Mouse (Mus musculus): ENCODE results near the gene Ggt6. TPM values are rescaled to one million over a fixed set of nuclear protein-coding genes. Genes with fewer than 3 reads are reported as not detected.

Gene Ggt6
- total and polyA plus RNA-seq, 3 experiments: 0.04 TPM; not detected in 2

DNA sequence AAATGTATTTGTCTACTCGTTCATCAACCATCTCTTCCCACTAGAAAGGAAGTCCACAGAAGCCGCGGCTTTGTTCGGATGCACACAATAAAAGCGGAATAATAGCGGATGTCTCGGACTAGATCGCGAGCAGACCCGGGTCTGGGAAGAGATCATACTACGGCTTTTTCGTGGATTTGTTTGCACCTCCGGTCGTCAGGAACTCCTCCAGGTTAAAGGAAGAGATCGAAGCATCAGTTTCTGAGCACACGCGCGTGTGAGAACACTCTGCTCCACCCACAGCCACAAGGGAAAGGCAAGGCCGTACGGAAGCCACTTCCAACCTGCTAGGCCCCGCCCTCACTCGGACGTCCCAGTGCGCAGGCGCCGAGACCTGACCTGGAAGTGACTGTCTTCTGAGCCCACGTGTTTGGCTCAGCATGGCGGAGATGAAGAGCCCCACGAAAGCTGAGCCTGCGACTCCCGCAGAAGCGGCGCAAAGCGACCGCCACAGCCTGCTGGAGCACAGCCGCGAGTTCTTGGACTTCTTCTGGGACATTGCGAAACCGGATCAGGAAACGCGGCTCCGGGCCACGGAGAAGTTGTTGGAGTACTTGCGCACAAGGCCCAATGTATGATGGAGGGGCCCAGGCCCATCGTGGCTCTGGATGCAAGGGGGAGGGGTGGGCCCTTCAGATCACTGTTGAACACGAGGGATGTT, 5.8 kb downstream of the Ggt6 start, which contains the start of gene Mybbp1a (continued):
- TF ChIP-seq JUND (IDR thresholded peaks at IDR 0.05; ENCODE audit: low read depth, low read length) (0 out of 2 replicates have a peak, but pooled peaks have one; percentile 8), NRF1 (IDR thresholded peaks at IDR 0.05; ENCODE audit: insufficient read depth, low read depth, low read length, poor library complexity, severe bottlenecking) (peak; percentile 91), TBP (IDR thresholded peaks at IDR 0.05; ENCODE audit: low read depth, low read length) (peak; percentile 74), NELFE (IDR thresholded peaks at IDR 0.05; ENCODE audit: low read depth, low read length) (peak; percentile 97), ZMIZ1 (IDR thresholded peaks at IDR 0.05; ENCODE audit: low read depth, low read length) (peak; percentile 89), MAZ (IDR thresholded peaks at IDR 0.05; ENCODE audit: low read depth, low read length) (no peak; the same call in none of the 2 replicates), GABPA (IDR thresholded peaks at IDR 0.05; ENCODE audit: low read depth, low read length) (no peak), MXI1 (IDR thresholded peaks at IDR 0.05; ENCODE audit: low read depth, low read length) (peak; percentile 100), MYB (IDR thresholded peaks at IDR 0.05; ENCODE audit: low read depth, low read length) (no peak), MAX (IDR thresholded peaks at IDR 0.05; ENCODE audit: low read length) (peak; percentile 99), TAL1 (IDR thresholded peaks at IDR 0.05; ENCODE audit: low read length) (no peak), ZNF384 (IDR thresholded peaks at IDR 0.05; ENCODE audit: low read depth, low read length) (no peak), RAD21 (IDR thresholded peaks at IDR 0.05; ENCODE audit: low read depth, low read length) (no peak), MEF2A (IDR thresholded peaks at IDR 0.05; ENCODE audit: extremely low read depth, insufficient replicate concordance, low read depth, low read length, poor library complexity, severe bottlenecking) (0 out of 2 replicates have a peak, but pooled peaks have one; percentile 31), GATA1 (IDR thresholded peaks at IDR 0.05; ENCODE audit: low read depth, low read length) (no peak), USF1 (IDR thresholded peaks at IDR 0.05; ENCODE audit: low read depth, low read length) (peak; percentile 93), ELF1 (IDR thresholded peaks at IDR 0.05; ENCODE audit: low read depth, low read length) (peak; percentile 78)

DNA sequence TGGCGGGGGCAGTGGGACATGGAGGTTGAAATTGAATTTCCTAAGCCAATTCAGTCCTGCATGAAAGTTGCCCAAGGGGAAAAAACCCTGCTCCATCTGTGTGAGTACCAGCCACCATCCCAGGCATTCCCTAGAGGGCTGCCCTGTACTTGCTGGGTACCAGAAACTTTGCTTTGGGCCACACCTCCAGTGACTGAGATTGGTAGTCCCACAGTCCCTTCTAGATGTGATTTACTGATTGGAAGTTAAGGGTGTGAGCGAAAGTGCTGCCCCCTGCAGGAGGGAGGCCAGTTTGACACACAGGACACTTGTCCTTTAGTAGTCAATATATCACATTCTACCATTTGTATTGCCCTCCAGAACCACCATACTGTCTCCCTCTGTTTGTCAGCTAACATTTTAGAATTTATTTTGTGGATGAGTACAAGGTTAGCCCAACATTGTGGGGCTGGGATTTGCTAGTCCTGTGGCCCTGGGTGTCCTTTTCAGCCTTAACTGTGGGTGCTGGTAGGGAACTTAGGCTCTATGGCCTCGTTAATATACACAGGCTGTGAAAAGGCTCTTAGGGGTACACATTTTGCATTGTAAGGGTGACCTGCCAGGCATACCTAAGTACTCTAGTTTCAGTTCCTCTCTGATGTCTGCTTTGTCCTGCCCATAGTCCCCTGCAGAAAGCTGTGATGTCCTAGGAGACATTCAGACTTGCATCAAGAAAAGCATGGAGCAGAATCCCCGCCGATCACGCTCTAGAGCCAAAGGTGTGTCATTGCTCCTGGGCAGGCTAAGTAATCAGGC, 11.2 kb downstream of the Ggt6 start:
- H3K9ac ChIP-seq (ENCODE audit: control insufficient read depth, low read depth, low read length, poor library complexity, severe bottlenecking): no peak overlapping the region
- H3K4me1 ChIP-seq (ENCODE audit: control insufficient read depth in 1 of 2, insufficient read depth in 2 of 2, low read length in 2 of 2): peaks cover 0 to 15% of the 10 kb centered on the region in 2 experiments; a peak in 3 of 4 replicates
- H3K27me3 ChIP-seq (ENCODE audit: control insufficient read depth in 1 of 2, insufficient read depth in 2 of 2, low read length in 2 of 2): no peaks in the 10 kb centered on the region
- peaks cover 34% of the 10 kb centered on the region for H3K79me2 ChIP-seq (ENCODE audit: control insufficient read depth, insufficient read depth, low read length, poor library complexity)
- H3K4me3 ChIP-seq (ENCODE audit: control insufficient read depth in 1 of 2, insufficient read depth in 1 of 2, low read depth in 2 of 2, low read length in 2 of 2): no peak overlapping the region
- DNase-seq (ENCODE audit: low read depth, low spot score): peak; percentile 83
- H3K27ac ChIP-seq (ENCODE audit: control insufficient read depth, low read depth, low read length): no peak overlapping the region
- peaks cover 16 to 43% of the 10 kb centered on the region in 2 experiments for H3K36me3 ChIP-seq (ENCODE audit: control insufficient read depth in 1 of 2, insufficient read depth in 2 of 2, low read length in 2 of 2)
- no peaks in the 10 kb centered on the region for H3K9me3 ChIP-seq (replicated peaks; ENCODE audit: insufficient read depth, low read length)
- no peak for TF ChIP-seq E2F4 (IDR thresholded peaks at IDR 0.05; ENCODE audit: borderline replicate concordance, low read depth, low read length)
- TF ChIP-seq RCOR1 (IDR thresholded peaks at IDR 0.05; ENCODE audit: low read depth, low read length): peak; percentile 98
- TF ChIP-seq MAFK (IDR thresholded peaks at IDR 0.05; ENCODE audit: borderline replicate concordance, low read depth, low read length): no peak
- no peak; the same call in 1 of the 2 replicates for TF ChIP-seq RAD21 (IDR thresholded peaks at IDR 0.05; ENCODE audit: low read depth, low read length)
- no peak for TF ChIP-seq USF2 (IDR thresholded peaks at IDR 0.05; ENCODE audit: borderline replicate concordance in 1 of 2, insufficient read depth in 1 of 2, low read depth in 1 of 2, low read length in 2 of 2)
- TF ChIP-seq HCFC1 (IDR thresholded peaks at IDR 0.05; ENCODE audit: low read depth, low read length): 0 out of 2 replicates have a peak, but pooled peaks have one; percentile 59
- no peak for TF ChIP-seq ZMIZ1 (IDR thresholded peaks at IDR 0.05; ENCODE audit: low read depth, low read length)
- TF ChIP-seq MXI1 (IDR thresholded peaks at IDR 0.05; ENCODE audit: low read depth, low read length): no peak; the same call in 1 of the 2 replicates
- TF ChIP-seq NELFE (IDR thresholded peaks at IDR 0.05; ENCODE audit: low read depth, low read length): no peak
- no peak for TF ChIP-seq CHD1 (IDR thresholded peaks at IDR 0.05; ENCODE audit: low read depth, low read length)
- TF ChIP-seq POLR2AphosphoS2 (IDR thresholded peaks at IDR 0.05; ENCODE audit: low read length): no peak
- no peak for TF ChIP-seq UBTF (IDR thresholded peaks at IDR 0.05; ENCODE audit: borderline replicate concordance, insufficient read depth, low read depth, low read length)
- TF ChIP-seq ZKSCAN1 (IDR thresholded peaks at IDR 0.05; ENCODE audit: low read depth, low read length): no peak
- 0 out of 2 replicates have a peak, but pooled peaks have one; percentile 35 for TF ChIP-seq SIN3A (IDR thresholded peaks at IDR 0.05; ENCODE audit: low read length)
- peak; percentile 35; the same call in 1 of the 2 replicates for TF ChIP-seq MAX (IDR thresholded peaks at IDR 0.05; ENCODE audit: low read length)
- TF ChIP-seq CTCF (IDR thresholded peaks at IDR 0.05 in 2 of 3, conservative IDR thresholded peaks at IDR 0.05 in 1 of 3; ENCODE audit: control insufficient read depth in 1 of 3, insufficient read depth in 1 of 3, low read depth in 2 of 3, low read length in 3 of 3, poor library complexity in 1 of 3, severe bottlenecking in 1 of 3): peak; percentile 82 to 90 (median 84)
- TF ChIP-seq MAZ (IDR thresholded peaks at IDR 0.05; ENCODE audit: low read depth, low read length): no peak; the same call in 1 of the 2 replicates
- no peak for TF ChIP-seq ZNF384 (IDR thresholded peaks at IDR 0.05; ENCODE audit: low read depth, low read length)
- TF ChIP-seq TBP (IDR thresholded peaks at IDR 0.05; ENCODE audit: low read depth, low read length): no peak
- TF ChIP-seq GATA1 (IDR thresholded peaks at IDR 0.05; ENCODE audit: low read depth, low read length): peak; percentile 63
- no peak for TF ChIP-seq USF1 (IDR thresholded peaks at IDR 0.05; ENCODE audit: low read depth, low read length)
- 0 out of 2 replicates have a peak, but pooled peaks have one; percentile 4 for TF ChIP-seq SMC3 (IDR thresholded peaks at IDR 0.05; ENCODE audit: low read depth, low read length)

Data from MEL (cell line).